Mouse (Mus musculus) forebrain, embryonic 16.5 days (tissue): ENCODE measurements at regions not wholly inside any gene's neighbourhood (a gene's known extent, or its start where the extent isn't known, plus 50 kb on each side); places are given as distances from the start of the nearest gene placed in this dataset.

ENCODE experiments used
- ATAC-seq: fragments of 200-750 bp; cut with Nextera tagmentation; 2 replicates; pipeline ENCODE4 v1.8.0; 2017; ENCODE audit warnings: mild to moderate bottlenecking, moderate library complexity
- H3K27ac ChIP-seq: fragments of 300-500 bp; sonication (generic); 2 replicates; pipeline ENCODE4 v1.5.1; 2014; ENCODE audit warnings: low read length, control low read depth
- H3K27me3 ChIP-seq: fragments of 300-500 bp; sonication (generic); replicated peaks from 2 replicates; pipeline ENCODE4 v1.6.1; 2014; ENCODE audit warnings: low read length; ENCODE audit not compliant: control insufficient read depth, insufficient read depth
- H3K36me3 ChIP-seq: fragments of 300-500 bp; sonication (generic); 2 replicates; pipeline ENCODE4 v1.6.1; 2014; ENCODE audit not compliant: control insufficient read depth, insufficient read depth
- H3K4me1 ChIP-seq: fragments of 300-500 bp; sonication (generic); replicated peaks from 2 replicates; pipeline ENCODE4 v1.6.1; 2014; ENCODE audit warnings: low read length; ENCODE audit not compliant: control insufficient read depth, insufficient read depth
- H3K4me2 ChIP-seq: fragments of 300-500 bp; sonication (generic); 2 replicates; pipeline ENCODE4 v1.6.1; 2014; ENCODE audit warnings: mild to moderate bottlenecking, low read length, control low read depth
- H3K4me3 ChIP-seq: fragments of 300-500 bp; sonication (generic); replicated peaks from 2 replicates; pipeline ENCODE4 v1.5.1; 2014; ENCODE audit warnings: mild to moderate bottlenecking, low read length, control low read depth
- H3K9ac ChIP-seq: fragments of 300-500 bp; sonication (generic); replicated peaks from 2 replicates; pipeline ENCODE4 v1.6.1; 2014; ENCODE audit warnings: low read depth, low read length, control low read depth
- H3K9me3 ChIP-seq: fragments of 300-500 bp; sonication (generic); 2 replicates; pipeline ENCODE4 v1.6.1; 2016; ENCODE audit warnings: low read length; ENCODE audit not compliant: control insufficient read depth
- WGBS: fragments of 180-500 bp; shearing (Covaris S2); extraction: QIAGEN DNeasy Blood & Tissue Kit; methylation state at CpG from one replicate; pipeline ENCODE4 v1.1.7; 2014; 5-methylcytosine and 5-hydroxymethylcytosine counted together

GRCm38 (mm10) chr13:54301677-54302076 lies 69.5 kb upstream of the Cplx2 start:
- peak overlapping the region; percentile 88 for H3K4me2 ChIP-seq
- no peak for ATAC-seq
- no peak overlapping the region; the same call in 1 of the 2 replicates for H3K27ac ChIP-seq
- no peaks in the 10 kb centered on the region for H3K27me3 ChIP-seq
- H3K9ac ChIP-seq: no peak overlapping the region
- no peaks in the 10 kb centered on the region for H3K36me3 ChIP-seq
- no peak overlapping the region for H3K4me3 ChIP-seq
- 27% methylated on average over 6 of the region's 6 CpGs for WGBS
- peaks cover 21% of the 10 kb centered on the region for H3K4me1 ChIP-seq
- H3K9me3 ChIP-seq: no peaks in the 10 kb centered on the region

GRCm38 (mm10) chr13:54302351-54303070 lies 68.6 kb upstream of the Cplx2 start:
- Histone ChIP-seq H3K4me3 (peak overlapping the region; percentile 74), H3K4me1 (peaks cover 21% of the 10 kb centered on the region), H3K9ac (peak overlapping the region; percentile 100), H3K27ac (peak overlapping the region; percentile 100), H3K4me2 (peak overlapping the region; percentile 88), H3K9me3 (no peaks in the 10 kb centered on the region), H3K36me3 (no peaks in the 10 kb centered on the region), H3K27me3 (no peaks in the 10 kb centered on the region)
- ATAC-seq: peak; percentile 54
- under 1% methylated on average over 43 of the region's 58 CpGs for WGBS

GRCm38 (mm10) chr13:54303071-54303924 lies 67.9 kb upstream of the Cplx2 start:
- ATAC-seq: peak; percentile 77

GRCm38 (mm10) chr13:54304251-54304650 lies 66.9 kb upstream of the Cplx2 start:
- Histone ChIP-seq H3K36me3 (no peaks in the 10 kb centered on the region), H3K27me3 (no peaks in the 10 kb centered on the region), H3K27ac (peak overlapping the region; percentile 100), H3K4me3 (no peak overlapping the region; the same call in 1 of the 2 replicates), H3K4me1 (peaks cover 29% of the 10 kb centered on the region), H3K9ac (no peak overlapping the region), H3K4me2 (peak overlapping the region; percentile 88; the same call in 1 of the 2 replicates), H3K9me3 (no peaks in the 10 kb centered on the region)
- ATAC-seq: no peak
- 48% methylated on average over 5 of the region's 5 CpGs for WGBS

More at GRCm38 (mm10) chr13:54303071-54303924, 67.9 kb upstream of the Cplx2 start:
- under 1% methylated on average over 54 of the region's 54 CpGs for WGBS
- H3K4me2 ChIP-seq: peak overlapping the region; percentile 88
- H3K9me3 ChIP-seq: no peaks in the 10 kb centered on the region
- peak overlapping the region; percentile 100 for H3K9ac ChIP-seq
- H3K4me1 ChIP-seq: peaks cover 21% of the 10 kb centered on the region
- peak overlapping the region; percentile 100 for H3K27ac ChIP-seq
- H3K4me3 ChIP-seq: peak overlapping the region; percentile 74
- H3K27me3 ChIP-seq: no peaks in the 10 kb centered on the region
- H3K36me3 ChIP-seq: no peaks in the 10 kb centered on the region

GRCm38 (mm10) chr13:54308591-54308990 lies 62.6 kb upstream of the Cplx2 start:
- no peak for ATAC-seq
- Histone ChIP-seq H3K4me1 (peaks cover 31% of the 10 kb centered on the region), H3K4me3 (no peak overlapping the region), H3K9me3 (no peaks in the 10 kb centered on the region), H3K9ac (0 out of 2 replicates have a peak overlapping the region, but pooled peaks have one; percentile 10), H3K27me3 (no peaks in the 10 kb centered on the region), H3K36me3 (0 out of 2 replicates have a peak, but pooled peaks cover 3% of the 10 kb centered on the region), H3K4me2 (no peak overlapping the region), H3K27ac (peak overlapping the region; percentile 88)
- WGBS: 12% methylated on average over 2 of the region's 2 CpGs

GRCm38 (mm10) chr13:54309354-54309753 lies 61.8 kb upstream of the Cplx2 start:
- ATAC-seq: peak; percentile 81
- WGBS: 11% methylated on average over 5 of the region's 5 CpGs
- peak overlapping the region; percentile 88 for H3K27ac ChIP-seq
- no peak overlapping the region for H3K4me3 ChIP-seq
- no peaks in the 10 kb centered on the region for H3K27me3 ChIP-seq
- H3K9me3 ChIP-seq: no peaks in the 10 kb centered on the region
- no peak overlapping the region for H3K9ac ChIP-seq
- H3K4me2 ChIP-seq: no peak overlapping the region
- 0 out of 2 replicates have a peak, but pooled peaks cover 3% of the 10 kb centered on the region for H3K36me3 ChIP-seq
- peaks cover 24% of the 10 kb centered on the region for H3K4me1 ChIP-seq

- Histone ChIP-seq H3K9me3 (no peaks in the 10 kb centered on the region), H3K27ac (no peak overlapping the region; the same call in 1 of the 2 replicates), H3K4me1 (peaks cover 22% of the 10 kb centered on the region), H3K27me3 (no peaks in the 10 kb centered on the region), H3K36me3 (0 out of 2 replicates have a peak, but pooled peaks cover 3% of the 10 kb centered on the region), H3K4me3 (no peak overlapping the region), H3K9ac (no peak overlapping the region), H3K4me2 (no peak overlapping the region)
- ATAC-seq: no peak
- 65% methylated on average over 4 of the region's 4 CpGs for WGBS
Measured at GRCm38 (mm10) chr13:54310144-54310543, 61.0 kb upstream of the Cplx2 start.

- no peak overlapping the region for H3K4me3 ChIP-seq
Measured at GRCm38 (mm10) chr13:54311327-54312026, 59.7 kb upstream of the Cplx2 start.

More at GRCm38 (mm10) chr13:54311327-54312026, 59.7 kb upstream of the Cplx2 start:
- 0 out of 2 replicates have a peak, but pooled peaks cover 3% of the 10 kb centered on the region for H3K36me3 ChIP-seq
- no peak overlapping the region for H3K4me2 ChIP-seq
- no peak overlapping the region for H3K9ac ChIP-seq
- no peaks in the 10 kb centered on the region for H3K9me3 ChIP-seq
- no peaks in the 10 kb centered on the region for H3K27me3 ChIP-seq
- no peak overlapping the region for H3K27ac ChIP-seq
- no peak for ATAC-seq
- H3K4me1 ChIP-seq: peaks cover 22% of the 10 kb centered on the region
- 80% methylated on average over 4 of the region's 4 CpGs for WGBS
